Comparison of ENCODE assay signal across 9 mouse cellular contexts in the genomic region with DNA sequence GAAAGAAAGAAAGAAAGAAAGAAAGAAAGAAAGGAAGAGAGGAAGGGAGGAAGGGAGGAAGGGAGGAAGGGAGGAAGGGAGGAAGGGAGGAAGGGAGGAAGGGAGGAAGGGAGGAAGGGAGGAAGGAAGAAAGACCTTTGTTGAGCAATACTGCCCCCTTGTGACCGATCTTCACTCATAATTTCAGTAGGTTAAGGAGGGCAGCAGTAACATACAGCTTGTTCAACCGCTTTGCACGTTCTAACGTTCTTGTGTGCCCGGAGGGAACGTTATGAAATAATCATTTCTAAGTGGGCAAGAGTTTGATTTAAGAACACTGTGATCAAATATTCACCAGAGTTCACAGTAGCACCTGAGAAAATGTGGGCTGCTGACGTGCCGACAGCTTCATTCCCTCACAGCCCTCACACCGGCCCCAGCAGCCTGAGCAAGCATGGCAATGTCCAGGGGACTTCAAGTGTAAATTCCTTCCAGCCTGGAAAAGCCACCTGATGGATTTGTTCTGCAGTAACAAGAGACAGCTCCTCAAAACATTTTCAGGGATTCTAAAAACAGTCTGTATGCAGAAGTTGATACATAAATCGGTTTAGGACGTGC. TPM values are rescaled to one million over a fixed set of nuclear protein-coding genes. Genes with fewer than 3 reads are reported as not detected.
A peak's percentile ranks its signal among the peaks of the same experiment; 100 is the strongest.
DNase-seq lines count a peak whose midpoint lies in the region; ATAC-seq and TF ChIP-seq lines count a peak whose summit lies in the region.
"Had no signal": no experiment of that assay in that cellular context is flagged by ENCODE, and none has a peak within 500 bp of the region (broad histone marks: within the 10 kb centered on the region; RNA-seq: fewer than 3 reads in every experiment).

No protein-coding gene starts in this region.

- H3K27ac ChIP-seq in left cerebral cortex, adult 2 months, result no peak overlapping the region
- no peak overlapping the region for H3K27ac ChIP-seq in heart, embryonic 12.5 days (ENCODE audit: poor library complexity, severe bottlenecking)
- no peak overlapping the region for H3K27ac ChIP-seq in lung, postnatal 0 days (ENCODE audit: low read length)
- H3K27ac ChIP-seq: hindbrain, embryonic 15.5 days had no signal

- peaks cover 5% of the 10 kb centered on the region for H3K4me1 ChIP-seq in heart, embryonic 12.5 days (replicated peaks)
- no peaks in the 10 kb centered on the region for H3K4me1 ChIP-seq in lung, postnatal 0 days (ENCODE audit: insufficient read depth, low read depth, low read length)
- H3K4me1 ChIP-seq: hindbrain, embryonic 15.5 days had no signal

- H3K36me3 ChIP-seq in heart, embryonic 12.5 days, result no peaks in the 10 kb centered on the region
- H3K36me3 ChIP-seq in lung, postnatal 0 days (ENCODE audit: insufficient read depth, low read length), result no peaks in the 10 kb centered on the region
- H3K36me3 ChIP-seq: hindbrain, embryonic 15.5 days had no signal

- DNase-seq in adrenal gland, postnatal 14 days, result peak; percentile 46
- no peak for DNase-seq in adrenal gland, adult 2 months
- peak in 1 of 2 experiments; percentile 26 for DNase-seq in left cerebral cortex, adult 2 months (ENCODE audit: extremely low spot score in 1 of 2, low spot score in 2 of 2)
- DNase-seq in left cerebral cortex, postnatal 36 days (ENCODE audit: low spot score in 2 of 2), result no peak
- DNase-seq in adipocyte (ENCODE audit: low spot score), result peak; percentile 80
- DNase-seq in lung, postnatal 0 days (ENCODE audit: low spot score), result peak; percentile 86

- H3K4me2 ChIP-seq in heart, embryonic 12.5 days, result peak overlapping the region; percentile 46
- H3K4me2 ChIP-seq in lung, postnatal 0 days (replicated peaks; ENCODE audit: low read depth, low read length), result no peak overlapping the region
- H3K4me2 ChIP-seq: hindbrain, embryonic 15.5 days had no signal

- H3K9me3 ChIP-seq in heart, embryonic 12.5 days (replicated peaks), result no peaks in the 10 kb centered on the region
- no peaks in the 10 kb centered on the region for H3K9me3 ChIP-seq in lung, postnatal 0 days (ENCODE audit: low read length)
- H3K9me3 ChIP-seq: hindbrain, embryonic 15.5 days had no signal

- no peak overlapping the region for H3K9ac ChIP-seq in heart, embryonic 12.5 days
- no peak overlapping the region for H3K9ac ChIP-seq in lung, postnatal 0 days (replicated peaks; ENCODE audit: low read depth)
- H3K9ac ChIP-seq: hindbrain, embryonic 15.5 days had no signal

- H3K27me3 ChIP-seq in heart, embryonic 12.5 days (replicated peaks), result 0 out of 2 replicates have a peak, but pooled peaks cover 4% of the 10 kb centered on the region
- no peaks in the 10 kb centered on the region for H3K27me3 ChIP-seq in lung, postnatal 0 days (replicated peaks; ENCODE audit: insufficient read depth, low read length)
- H3K27me3 ChIP-seq: hindbrain, embryonic 15.5 days had no signal

- TF ChIP-seq CTCF in left cerebral cortex, adult 2 months (IDR thresholded peaks at IDR 0.05), result peak; percentile 48
- peak; percentile 76 for TF ChIP-seq CTCF in lung, postnatal 0 days (IDR thresholded peaks at IDR 0.05)

- no peak for TF ChIP-seq EP300 in lung, postnatal 0 days (IDR thresholded peaks at IDR 0.05)

- H3K4me3 ChIP-seq in left cerebral cortex, adult 2 months, result no peak overlapping the region
- no peak overlapping the region for H3K4me3 ChIP-seq in heart, embryonic 12.5 days
- H3K4me3 ChIP-seq in lung, postnatal 0 days (ENCODE audit: low read depth, low read length), result no peak overlapping the region
- H3K4me3 ChIP-seq: hindbrain, embryonic 15.5 days had no signal

- ATAC-seq in heart, embryonic 12.5 days (ENCODE audit: insufficient number of reproducible peaks, low FRiP score), result no peak
- peak; percentile 74 for ATAC-seq in lung, postnatal 0 days
- no peak for ATAC-seq in inflammation-experienced regulatory T-cells, adult 6 months

- intact Hi-C loops in left cerebral cortex, adult 2 months (cut with DNase I), result loop anchor here (2.0 to 5.0 kb wide), 5 partner anchors 357 to 767 kb away; no protein-coding TSS in a partner anchor
- intact Hi-C loops in left cerebral cortex, postnatal 36 days (cut with DNase I), result loop anchor here (5.0 kb wide), 2 partner anchors 497 to 612 kb away; no protein-coding TSS in a partner anchor

- 40% methylated on average over 11 of the region's 11 CpGs for WGBS in heart, embryonic 12.5 days
- 31% methylated on average over 11 of the region's 11 CpGs for WGBS in lung, postnatal 0 days

RNA-seq across cellular contexts. Expression of a gene that starts 26.2 kb away (rescaled TPM):
- total RNA-seq in adrenal gland, postnatal 14 days (2021), result 35.4 and 38.8 TPM in 2 replicates
- total RNA-seq in adrenal gland, adult 2 months (2021), result 10 to 100 TPM; 32.1 to 33.2 TPM
- 6.8 and 8.6 TPM in 2 replicates for polyA plus RNA-seq in adrenal gland, adult 2 months (2012; rRNA removed)
- 10 to 100 TPM; 15.9 to 16.0 TPM for total RNA-seq in left cerebral cortex, adult 2 months (2021)
- total RNA-seq in left cerebral cortex, postnatal 36 days (2021), result 10 to 100 TPM; 14.5 to 15.3 TPM
- 65.7 and 72.8 TPM in 2 replicates for polyA plus RNA-seq in heart, embryonic 12.5 days (2016; fragmentation: Nextera tagmentation; extraction: Ambion mirVana)
- 34.0 and 34.3 TPM in 2 replicates for polyA plus RNA-seq in lung, postnatal 0 days (2015; fragmentation: Nextera tagmentation; extraction: Ambion mirVana)
- 10 to 100 TPM; 20.2 to 27.5 (median 25.2) TPM for polyA plus RNA-seq in inflammation-experienced regulatory T-cells, adult 6 months (2017; shearing (Covaris generic))

Comparison
In these comparisons a context has a peak if more than half of its experiments do, and no peak if none do; other contexts are left out.
1. DNase-seq: peak in adrenal gland, postnatal 14 days (single experiment), adipocyte (single experiment) and lung, postnatal 0 days (single experiment); none in adrenal gland, adult 2 months (single experiment) and left cerebral cortex, postnatal 36 days (0 of 2).